Mouse (Mus musculus) layer of hippocampus, adult 2 months (tissue): ENCODE measurements around the gene Syne1. TPM values are rescaled to one million over a fixed set of nuclear protein-coding genes. Genes with fewer than 3 reads are reported as not detected.
A peak's percentile ranks its signal among the peaks of the same experiment; 100 is the strongest.

Source experiments
- DNase-seq, 2 experiments: peaks; one replicate each; pipeline ENCODE4 v3.0.0; 2022; ENCODE audit warnings: low spot score in 2 of 2
- H3K27ac ChIP-seq: fragments of 200-600 bp; 2 replicates; pipeline ENCODE4 v1.8.1; 2022
- H3K4me3 ChIP-seq: fragments of 200-600 bp; 2 replicates; pipeline ENCODE4 v1.8.1; 2022; ENCODE audit warnings: mild to moderate bottlenecking
- CTCF ChIP-seq: fragments of 200-600 bp; conservative IDR thresholded peaks from 2 replicates; pipeline ENCODE4 v1.8.1; 2022; ENCODE audit warnings: antibody characterized with exemption, mild to moderate bottlenecking, moderate library complexity
- total RNA-seq, 2 experiments: library from RNA; stranded (reverse); gene quantifications; 2 replicates each; pipeline ENCODE4 v1.2.3; 2021

Syne1 gene
- total RNA-seq, 2 experiments from 2014 or later, result 307 to 317 TPM

- DNase-seq, result peak; percentile 25 to 61
- H3K27ac ChIP-seq, result no peak overlapping the region
- no peak overlapping the region for H3K4me3 ChIP-seq
- TF ChIP-seq CTCF, result peak; percentile 87
Observed at GRCm38 (mm10) chr10:5161394-5161872, 389.8 kb downstream of the Syne1 start.

- Histone ChIP-seq H3K27ac (no peak overlapping the region), H3K4me3 (no peak overlapping the region)
- TF ChIP-seq CTCF, result no peak
- DNase-seq, result no peak
Observed at GRCm38 (mm10) chr10:5159679-5160078, 391.6 kb downstream of the Syne1 start.

GRCm38 (mm10) chr10:5153047-5153446, 398.2 kb downstream of the Syne1 start:
- H3K4me3 ChIP-seq, result no peak overlapping the region
- H3K27ac ChIP-seq, result no peak overlapping the region
- DNase-seq, result no peak
- no peak for TF ChIP-seq CTCF

GRCm38 (mm10) chr10:5141471-5141870, 409.8 kb downstream of the Syne1 start:
- Histone ChIP-seq H3K27ac (no peak overlapping the region), H3K4me3 (no peak overlapping the region)
- no peak for TF ChIP-seq CTCF
- DNase-seq, result no peak

- Histone ChIP-seq H3K27ac (no peak overlapping the region), H3K4me3 (no peak overlapping the region)
- no peak for DNase-seq
- no peak for TF ChIP-seq CTCF
Observed at GRCm38 (mm10) chr10:5139932-5140264, 411.4 kb downstream of the Syne1 start.

GRCm38 (mm10) chr10:5139246-5139931, 411.9 kb downstream of the Syne1 start:
- DNase-seq, result no peak
- TF ChIP-seq CTCF, result no peak
- H3K4me3 ChIP-seq, result no peak overlapping the region
- H3K27ac ChIP-seq, result no peak overlapping the region

GRCm38 (mm10) chr10:5132050-5132449, 419.2 kb downstream of the Syne1 start:
- no peak for TF ChIP-seq CTCF
- Histone ChIP-seq H3K27ac (no peak overlapping the region), H3K4me3 (no peak overlapping the region)
- DNase-seq, result no peak

- TF ChIP-seq CTCF, result no peak
- Histone ChIP-seq H3K4me3 (no peak overlapping the region), H3K27ac (no peak overlapping the region)
- no peak for DNase-seq
Observed at GRCm38 (mm10) chr10:5130495-5130894, 420.8 kb downstream of the Syne1 start.

- no peak for TF ChIP-seq CTCF
- Histone ChIP-seq H3K27ac (no peak overlapping the region), H3K4me3 (no peak overlapping the region)
- DNase-seq, result no peak
Observed at GRCm38 (mm10) chr10:5124757-5125156, 426.5 kb downstream of the Syne1 start.

GRCm38 (mm10) chr10:5116720-5117119, 434.6 kb downstream of the Syne1 start:
- no peak overlapping the region for H3K4me3 ChIP-seq
- no peak for TF ChIP-seq CTCF
- DNase-seq, result no peak
- H3K27ac ChIP-seq, result no peak overlapping the region

GRCm38 (mm10) chr10:5116155-5116554, 435.1 kb downstream of the Syne1 start:
- Histone ChIP-seq H3K4me3 (no peak overlapping the region), H3K27ac (no peak overlapping the region)
- TF ChIP-seq CTCF, result no peak
- no peak for DNase-seq

GRCm38 (mm10) chr10:5110773-5111172, 440.5 kb downstream of the Syne1 start:
- DNase-seq, result no peak
- no peak for TF ChIP-seq CTCF

GRCm38 (mm10) chr10:5097754-5098137, 453.5 kb downstream of the Syne1 start:
- no peak overlapping the region for H3K4me3 ChIP-seq
- TF ChIP-seq CTCF, result no peak
- no peak overlapping the region for H3K27ac ChIP-seq
- DNase-seq, result no peak

More at GRCm38 (mm10) chr10:5110773-5111172, 440.5 kb downstream of the Syne1 start:
- Histone ChIP-seq H3K27ac (no peak overlapping the region), H3K4me3 (no peak overlapping the region)

GRCm38 (mm10) chr10:5096996-5097753, 454.1 kb downstream of the Syne1 start:
- peak in 1 of 2 experiments; percentile 27 for DNase-seq
- no peak overlapping the region for H3K27ac ChIP-seq
- H3K4me3 ChIP-seq, result no peak overlapping the region
- TF ChIP-seq CTCF, result 0 out of 2 replicates have a peak, but pooled peaks have one; percentile 16
